Mouse (Mus musculus): ENCODE data around the gene Myoz1.

GRCm38 (mm10) chr14:20691772-20692171 lies 35.4 kb upstream of the Myoz1 start:
- no peak for TF ChIP-seq CTCF (IDR thresholded peaks at IDR 0.05; ENCODE audit: control insufficient read depth, insufficient read depth, insufficient read length)
- no peak for TF ChIP-seq MYOD1 (IDR thresholded peaks at IDR 0.05; ENCODE audit: control insufficient read depth, insufficient read length, low read depth)

All from C2C12 (cell line).